ENCODE assay signal across 32 mouse cellular contexts in genomic region chr7:99914316-99914715, GRCm38 (mm10). TPM values are rescaled to one million over a fixed set of nuclear protein-coding genes. Genes with fewer than 3 reads are reported as not detected.
"Had no signal": no experiment of that assay in that cellular context is flagged by ENCODE, and none has a peak within 500 bp of the region (broad histone marks: within the 10 kb centered on the region; RNA-seq: fewer than 3 reads in every experiment).

No protein-coding gene starts in this region.

- H3K36me3 ChIP-seq: limb, embryonic 10.5 days; limb, embryonic 15.5 days; liver, embryonic 12.5 days; liver, embryonic 13.5 days; liver, embryonic 15.5 days; lung, embryonic 15.5 days; midbrain, embryonic 13.5 days; midbrain, embryonic 15.5 days had no signal

- H3K27ac ChIP-seq: left cerebral cortex, adult 2 months; limb, embryonic 10.5 days; limb, embryonic 12.5 days; limb, embryonic 13.5 days; limb, embryonic 15.5 days; liver, embryonic 12.5 days; liver, embryonic 13.5 days; liver, embryonic 14.5 days; liver, embryonic 15.5 days; lung, embryonic 15.5 days; macrophage; midbrain, embryonic 10.5 days; midbrain, embryonic 12.5 days; midbrain, embryonic 13.5 days; midbrain, embryonic 15.5 days had no signal

- DNase-seq: left cerebral cortex, postnatal 4 days; liver; liver, embryonic 13.5 days; liver, postnatal 0 days; lung, adult 18-20 months; lung, adult 2 months; lung, embryonic 14.5 days; lung, postnatal 10 days; lung, postnatal 14 days; lung, postnatal 36 days; lung, postnatal 4 days; midbrain, embryonic 14.5 days had no signal

- H3K4me3 ChIP-seq: left cerebral cortex, adult 2 months; limb, embryonic 10.5 days; limb, embryonic 12.5 days; limb, embryonic 13.5 days; limb, embryonic 15.5 days; liver, embryonic 12.5 days; liver, embryonic 13.5 days; liver, embryonic 15.5 days; lung, embryonic 15.5 days; megakaryocyte, embryonic 14.5 days; midbrain, embryonic 10.5 days; midbrain, embryonic 12.5 days; midbrain, embryonic 13.5 days; midbrain, embryonic 15.5 days; myocyte had no signal

- ATAC-seq: liver, embryonic 12.5 days; liver, postnatal 0 days; lung, postnatal 0 days; midbrain, embryonic 13.5 days; midbrain, embryonic 15.5 days; midbrain, embryonic 16.5 days had no signal

RNA-seq across cellular contexts. Expression of gene Xrra1, which starts 55.4 kb away (rescaled TPM):
- total RNA-seq: liver, adult 2 months had no signal
- polyA plus RNA-seq: liver, adult 2 months; liver, embryonic 12.5 days; liver, embryonic 13.5 days; liver, embryonic 14.5 days; liver, embryonic 15.5 days; liver, embryonic 16.5 days had no signal
